Mouse (Mus musculus) intestine, embryonic 15.5 days (tissue): ENCODE measurements at regions not wholly inside any gene's neighbourhood (a gene's known extent, or its start where the extent isn't known, plus 50 kb on each side); places are given as distances from the start of the nearest gene placed in this dataset.

Experiments used
- ATAC-seq: fragments of 200-750 bp; cut with Nextera tagmentation; 2 replicates; pipeline ENCODE4 v1.8.0; 2017; ENCODE audit warnings: moderate TSS enrichment, moderate library complexity
- H3K27ac ChIP-seq: fragments of 300-500 bp; sonication (generic); 2 replicates; pipeline ENCODE4 v1.5.1; 2015; ENCODE audit warnings: mild to moderate bottlenecking, inconsistent platforms
- H3K27me3 ChIP-seq: fragments of 300-500 bp; sonication (generic); replicated peaks from 2 replicates; pipeline ENCODE4 v1.6.1; 2015; ENCODE audit warnings: inconsistent platforms
- H3K36me3 ChIP-seq: fragments of 300-500 bp; sonication (generic); 2 replicates; pipeline ENCODE4 v1.6.1; 2015; ENCODE audit warnings: inconsistent platforms
- H3K4me1 ChIP-seq: fragments of 300-500 bp; sonication (generic); replicated peaks from 2 replicates; pipeline ENCODE4 v1.6.1; 2015; ENCODE audit warnings: inconsistent platforms
- H3K4me2 ChIP-seq: fragments of 300-500 bp; sonication (generic); replicated peaks from 2 replicates; pipeline ENCODE4 v1.6.1; 2015; ENCODE audit warnings: mild to moderate bottlenecking, inconsistent platforms
- H3K4me3 ChIP-seq: fragments of 300-500 bp; sonication (generic); replicated peaks from 2 replicates; pipeline ENCODE4 v1.5.1; 2015; ENCODE audit warnings: inconsistent platforms
- H3K9ac ChIP-seq: fragments of 300-500 bp; sonication (generic); 2 replicates; pipeline ENCODE4 v1.6.1; 2015; ENCODE audit warnings: inconsistent platforms
- H3K9me3 ChIP-seq: fragments of 300-500 bp; sonication (generic); 2 replicates; pipeline ENCODE4 v1.6.1; 2016; ENCODE audit warnings: inconsistent platforms
- WGBS: fragments of 180-500 bp; shearing (Covaris S2); methylation state at CpG from one replicate; pipeline ENCODE4 v1.1.7; 2015; 5-methylcytosine and 5-hydroxymethylcytosine counted together

GRCm38 (mm10) chr14:64546787-64547186 is 442.7 kb downstream of the Prss52 start:
- Histone ChIP-seq H3K4me3 (no peak overlapping the region), H3K27me3 (no peaks in the 10 kb centered on the region), H3K4me2 (no peak overlapping the region), H3K36me3 (no peaks in the 10 kb centered on the region), H3K9me3 (no peaks in the 10 kb centered on the region), H3K4me1 (no peaks in the 10 kb centered on the region), H3K9ac (no peak overlapping the region), H3K27ac (no peak overlapping the region)
- 2% methylated on average over 4 of the region's 4 CpGs for WGBS
- ATAC-seq = no peak

- no peaks in the 10 kb centered on the region for H3K27me3 ChIP-seq
- no peaks in the 10 kb centered on the region for H3K9me3 ChIP-seq
- 65% methylated on average over 4 of the region's 4 CpGs for WGBS
- no peaks in the 10 kb centered on the region for H3K4me1 ChIP-seq
- no peak overlapping the region for H3K9ac ChIP-seq
- H3K4me3 ChIP-seq = no peak overlapping the region
- no peak overlapping the region for H3K4me2 ChIP-seq
- no peaks in the 10 kb centered on the region for H3K36me3 ChIP-seq
- no peak overlapping the region for H3K27ac ChIP-seq
- no peak for ATAC-seq
Measured at GRCm38 (mm10) chr14:64552951-64553350, 448.9 kb downstream of the Prss52 start.

GRCm38 (mm10) chr14:64556042-64556441 is 452.0 kb downstream of the Prss52 start:
- no peak overlapping the region for H3K4me3 ChIP-seq
- H3K27me3 ChIP-seq = no peaks in the 10 kb centered on the region
- no peaks in the 10 kb centered on the region for H3K9me3 ChIP-seq
- no peak overlapping the region for H3K27ac ChIP-seq
- H3K36me3 ChIP-seq = no peaks in the 10 kb centered on the region
- 75% methylated on average over 7 of the region's 7 CpGs for WGBS
- H3K4me2 ChIP-seq = no peak overlapping the region
- no peak overlapping the region for H3K9ac ChIP-seq
- H3K4me1 ChIP-seq = no peaks in the 10 kb centered on the region
- ATAC-seq = no peak

- H3K9ac ChIP-seq = no peak overlapping the region
- H3K27ac ChIP-seq = no peak overlapping the region
- no peak overlapping the region for H3K4me2 ChIP-seq
- H3K27me3 ChIP-seq = no peaks in the 10 kb centered on the region; the same call in 1 of the 2 replicates
- no peak overlapping the region for H3K4me3 ChIP-seq
- H3K36me3 ChIP-seq = no peaks in the 10 kb centered on the region
- ATAC-seq = no peak
- no peaks in the 10 kb centered on the region for H3K4me1 ChIP-seq
- WGBS = 66% methylated on average over 6 of the region's 6 CpGs
- no peaks in the 10 kb centered on the region for H3K9me3 ChIP-seq
Measured at GRCm38 (mm10) chr14:64557453-64557852, 453.4 kb downstream of the Prss52 start.

GRCm38 (mm10) chr14:64568689-64569088 is 464.6 kb downstream of the Prss52 start:
- no peak overlapping the region for H3K27ac ChIP-seq
- H3K36me3 ChIP-seq = no peaks in the 10 kb centered on the region
- no peak for ATAC-seq
- no peaks in the 10 kb centered on the region for H3K4me1 ChIP-seq
- H3K4me2 ChIP-seq = no peak overlapping the region
- no peak overlapping the region for H3K4me3 ChIP-seq
- no peaks in the 10 kb centered on the region for H3K27me3 ChIP-seq
- H3K9ac ChIP-seq = no peak overlapping the region
- 11% methylated on average over 6 of the region's 6 CpGs for WGBS
- H3K9me3 ChIP-seq = no peaks in the 10 kb centered on the region

GRCm38 (mm10) chr14:64570951-64571350 is 466.9 kb downstream of the Prss52 start:
- Histone ChIP-seq H3K27ac (no peak overlapping the region), H3K9ac (no peak overlapping the region), H3K36me3 (no peaks in the 10 kb centered on the region), H3K27me3 (no peaks in the 10 kb centered on the region), H3K4me1 (no peaks in the 10 kb centered on the region), H3K4me2 (no peak overlapping the region), H3K9me3 (no peaks in the 10 kb centered on the region), H3K4me3 (no peak overlapping the region)
- no peak for ATAC-seq
- WGBS = 85% methylated on average over 7 of the region's 7 CpGs

- no peak for ATAC-seq
- WGBS = 51% methylated on average over 2 of the region's 2 CpGs
- H3K27ac ChIP-seq = no peak overlapping the region
- no peaks in the 10 kb centered on the region for H3K36me3 ChIP-seq
- H3K4me3 ChIP-seq = no peak overlapping the region
- H3K4me2 ChIP-seq = no peak overlapping the region
- no peaks in the 10 kb centered on the region for H3K9me3 ChIP-seq
- no peaks in the 10 kb centered on the region for H3K27me3 ChIP-seq
- no peaks in the 10 kb centered on the region for H3K4me1 ChIP-seq
- no peak overlapping the region for H3K9ac ChIP-seq
Measured at GRCm38 (mm10) chr14:64572756-64573155, 468.7 kb downstream of the Prss52 start.

- Histone ChIP-seq H3K27ac (no peak overlapping the region), H3K4me2 (no peak overlapping the region), H3K36me3 (no peaks in the 10 kb centered on the region), H3K9me3 (no peaks in the 10 kb centered on the region), H3K9ac (no peak overlapping the region), H3K4me1 (no peaks in the 10 kb centered on the region), H3K27me3 (no peaks in the 10 kb centered on the region), H3K4me3 (no peak overlapping the region)
- ATAC-seq = no peak
- WGBS = 67% methylated on average over 5 of the region's 5 CpGs
Measured at GRCm38 (mm10) chr14:64573773-64574172, 469.7 kb downstream of the Prss52 start.

GRCm38 (mm10) chr14:64574277-64574676 is 470.2 kb downstream of the Prss52 start:
- Histone ChIP-seq H3K27me3 (0 out of 2 replicates have a peak, but pooled peaks cover 3% of the 10 kb centered on the region), H3K4me3 (no peak overlapping the region)
- 55% methylated on average over 7 of the region's 7 CpGs for WGBS

GRCm38 (mm10) chr14:64574773-64575172 is 470.7 kb downstream of the Prss52 start:
- Histone ChIP-seq H3K4me2 (no peak overlapping the region), H3K4me3 (no peak overlapping the region), H3K36me3 (no peaks in the 10 kb centered on the region), H3K27me3 (peaks cover 6% of the 10 kb centered on the region; the same call in 1 of the 2 replicates), H3K9ac (no peak overlapping the region), H3K9me3 (no peaks in the 10 kb centered on the region), H3K4me1 (no peaks in the 10 kb centered on the region), H3K27ac (no peak overlapping the region)
- no peak for ATAC-seq
- WGBS = 65% methylated on average over 6 of the region's 6 CpGs

More at GRCm38 (mm10) chr14:64574277-64574676, 470.2 kb downstream of the Prss52 start:
- no peaks in the 10 kb centered on the region for H3K36me3 ChIP-seq
- no peaks in the 10 kb centered on the region for H3K9me3 ChIP-seq
- no peak overlapping the region for H3K4me2 ChIP-seq
- ATAC-seq = no peak
- no peak overlapping the region for H3K27ac ChIP-seq
- H3K4me1 ChIP-seq = no peaks in the 10 kb centered on the region
- no peak overlapping the region for H3K9ac ChIP-seq

- peaks cover 18% of the 10 kb centered on the region for H3K27me3 ChIP-seq
- no peaks in the 10 kb centered on the region for H3K9me3 ChIP-seq
- ATAC-seq = no peak
- no peaks in the 10 kb centered on the region for H3K4me1 ChIP-seq
- no peak overlapping the region for H3K4me2 ChIP-seq
- no peak overlapping the region for H3K4me3 ChIP-seq
- H3K9ac ChIP-seq = no peak overlapping the region
- H3K36me3 ChIP-seq = no peaks in the 10 kb centered on the region
- no peak overlapping the region for H3K27ac ChIP-seq
- 61% methylated on average over 4 of the region's 4 CpGs for WGBS
Measured at GRCm38 (mm10) chr14:64575954-64576353, 471.9 kb downstream of the Prss52 start.

GRCm38 (mm10) chr14:64580086-64580485 is 476.0 kb downstream of the Prss52 start:
- peaks cover 40% of the 10 kb centered on the region for H3K27me3 ChIP-seq

GRCm38 (mm10) chr14:64580862-64581261 is 476.8 kb downstream of the Prss52 start:
- Histone ChIP-seq H3K4me3 (no peak overlapping the region), H3K27ac (no peak overlapping the region), H3K9me3 (no peaks in the 10 kb centered on the region), H3K36me3 (no peaks in the 10 kb centered on the region), H3K9ac (no peak overlapping the region), H3K4me2 (no peak overlapping the region), H3K4me1 (no peaks in the 10 kb centered on the region), H3K27me3 (peaks cover 48% of the 10 kb centered on the region)
- 43% methylated on average over 6 of the region's 6 CpGs for WGBS
- ATAC-seq = no peak

More at GRCm38 (mm10) chr14:64580086-64580485, 476.0 kb downstream of the Prss52 start:
- no peaks in the 10 kb centered on the region for H3K4me1 ChIP-seq
- no peak overlapping the region for H3K9ac ChIP-seq
- H3K36me3 ChIP-seq = no peaks in the 10 kb centered on the region
- H3K4me3 ChIP-seq = no peak overlapping the region
- 72% methylated on average over 4 of the region's 4 CpGs for WGBS
- no peak for ATAC-seq
- no peak overlapping the region for H3K27ac ChIP-seq
- H3K4me2 ChIP-seq = no peak overlapping the region
- no peaks in the 10 kb centered on the region for H3K9me3 ChIP-seq
